Mouse (Mus musculus) neural tube, embryonic 11.5 days (tissue): ENCODE results near the gene Pcp4l1. TPM values are rescaled to one million over a fixed set of nuclear protein-coding genes. Genes with fewer than 3 reads are reported as not detected.

Experiments used
- ATAC-seq: fragments of 200-750 bp; cut with Nextera tagmentation; 2 replicates; pipeline ENCODE4 v1.8.0; 2017; ENCODE audit warnings: moderate number of reproducible peaks, mild to moderate bottlenecking, moderate TSS enrichment, moderate library complexity; ENCODE audit not compliant: insufficient read depth, low FRiP score, low TSS enrichment
- DNase-seq: peaks from one replicate; pipeline ENCODE4 v3.0.0-alpha.2; 2015; ENCODE audit warnings: low spot score
- H3K27ac ChIP-seq: fragments of 300-500 bp; sonication (generic); 2 replicates; pipeline ENCODE4 v1.5.1; 2014; ENCODE audit warnings: low read depth, mild to moderate bottlenecking, low read length
- H3K27me3 ChIP-seq: fragments of 300-500 bp; sonication (generic); 2 replicates; pipeline ENCODE4 v1.6.1; 2014; ENCODE audit warnings: mild to moderate bottlenecking, low read length, mixed read lengths; ENCODE audit not compliant: control insufficient read depth, insufficient read depth
- H3K36me3 ChIP-seq: fragments of 300-500 bp; sonication (generic); 2 replicates; pipeline ENCODE4 v1.6.1; 2014; ENCODE audit warnings: mild to moderate bottlenecking, low read length, moderate library complexity, mixed read lengths; ENCODE audit not compliant: control insufficient read depth, insufficient read depth
- H3K4me1 ChIP-seq: fragments of 300-500 bp; sonication (generic); 2 replicates; pipeline ENCODE4 v1.6.1; 2014; ENCODE audit warnings: low read length, mixed read lengths; ENCODE audit not compliant: control insufficient read depth, insufficient read depth
- H3K4me2 ChIP-seq: fragments of 300-500 bp; sonication (generic); 2 replicates; pipeline ENCODE4 v1.6.1; 2014; ENCODE audit warnings: low read depth, mild to moderate bottlenecking, moderate library complexity
- H3K4me3 ChIP-seq: fragments of 300-500 bp; sonication (generic); 2 replicates; pipeline ENCODE4 v1.5.1; 2014; ENCODE audit warnings: low read depth, low read length
- H3K9ac ChIP-seq: fragments of 300-500 bp; sonication (generic); 2 replicates; pipeline ENCODE4 v1.6.1; 2014; ENCODE audit warnings: mild to moderate bottlenecking, low read length
- H3K9me3 ChIP-seq: fragments of 300-500 bp; sonication (generic); 2 replicates; pipeline ENCODE4 v1.6.1; 2016; ENCODE audit warnings: low read length; ENCODE audit not compliant: control insufficient read depth
- WGBS: fragments of 180-500 bp; shearing (Covaris S2); extraction: QIAGEN DNeasy Blood & Tissue Kit; methylation state at CpG from one replicate; pipeline ENCODE4 v1.1.7; 2014; 5-methylcytosine and 5-hydroxymethylcytosine counted together
- polyA plus RNA-seq: library from polyadenylated mRNA; unstranded; fragments of >200 nt; fragmentation: Nextera tagmentation; extraction: Ambion mirVana; gene quantifications from 2 replicates; pipeline ENCODE4 v1.2.1, GENCODE M21; 2014

The Pcp4l1 gene
- polyA plus RNA-seq, 1 experiment from 2014 or later, result 3.8 TPM

- no peak for DNase-seq
Measured at GRCm38 (mm10) chr1:171184314-171184713, 11.8 kb downstream of the Pcp4l1 start.

GRCm38 (mm10) chr1:171183620-171184019 lies 12.4 kb downstream of the Pcp4l1 start:
- ATAC-seq, result no peak
- Histone ChIP-seq H3K4me1 (no peaks in the 10 kb centered on the region), H3K4me2 (no peak overlapping the region), H3K27ac (no peak overlapping the region), H3K36me3 (no peaks in the 10 kb centered on the region), H3K9me3 (no peaks in the 10 kb centered on the region), H3K9ac (no peak overlapping the region), H3K27me3 (no peaks in the 10 kb centered on the region), H3K4me3 (no peak overlapping the region)
- 72% methylated on average over 3 of the region's 3 CpGs for WGBS
- no peak for DNase-seq

More at GRCm38 (mm10) chr1:171184314-171184713, 11.8 kb downstream of the Pcp4l1 start:
- Histone ChIP-seq H3K4me3 (no peak overlapping the region), H3K4me2 (no peak overlapping the region), H3K9ac (no peak overlapping the region), H3K9me3 (no peaks in the 10 kb centered on the region), H3K4me1 (peaks cover 4% of the 10 kb centered on the region), H3K27ac (no peak overlapping the region), H3K27me3 (no peaks in the 10 kb centered on the region), H3K36me3 (no peaks in the 10 kb centered on the region)
- 83% methylated on average over 7 of the region's 7 CpGs for WGBS
- no peak for ATAC-seq

- no peak for DNase-seq
- H3K4me3 ChIP-seq, result no peak overlapping the region
- WGBS, result 88% methylated on average over 3 of the region's 3 CpGs
Measured at GRCm38 (mm10) chr1:171183025-171183424, 13.0 kb downstream of the Pcp4l1 start.

GRCm38 (mm10) chr1:171179487-171180171 lies 16.4 kb downstream of the Pcp4l1 start:
- DNase-seq, result no peak
- H3K4me1 ChIP-seq, result no peaks in the 10 kb centered on the region

More at GRCm38 (mm10) chr1:171183025-171183424, 13.0 kb downstream of the Pcp4l1 start:
- Histone ChIP-seq H3K9me3 (no peaks in the 10 kb centered on the region), H3K9ac (no peak overlapping the region), H3K27ac (no peak overlapping the region), H3K36me3 (no peaks in the 10 kb centered on the region), H3K27me3 (no peaks in the 10 kb centered on the region), H3K4me2 (no peak overlapping the region), H3K4me1 (no peaks in the 10 kb centered on the region)
- no peak for ATAC-seq

GRCm38 (mm10) chr1:171172779-171173178 lies 23.3 kb downstream of the Pcp4l1 start:
- 93% methylated on average over 8 of the region's 8 CpGs for WGBS
- Histone ChIP-seq H3K27me3 (no peaks in the 10 kb centered on the region), H3K36me3 (no peaks in the 10 kb centered on the region), H3K27ac (no peak overlapping the region), H3K9ac (no peak overlapping the region), H3K9me3 (no peaks in the 10 kb centered on the region), H3K4me3 (no peak overlapping the region), H3K4me1 (no peaks in the 10 kb centered on the region), H3K4me2 (no peak overlapping the region)
- ATAC-seq (no peak), DNase-seq (no peak)

More at GRCm38 (mm10) chr1:171179487-171180171, 16.4 kb downstream of the Pcp4l1 start:
- ATAC-seq, result no peak
- WGBS, result 87% methylated on average over 5 of the region's 5 CpGs
- H3K9me3 ChIP-seq, result no peaks in the 10 kb centered on the region
- no peak overlapping the region for H3K27ac ChIP-seq
- H3K27me3 ChIP-seq, result no peaks in the 10 kb centered on the region
- H3K9ac ChIP-seq, result no peak overlapping the region
- H3K4me2 ChIP-seq, result no peak overlapping the region
- no peak overlapping the region for H3K4me3 ChIP-seq
- no peaks in the 10 kb centered on the region for H3K36me3 ChIP-seq

GRCm38 (mm10) chr1:171171138-171171537 lies 24.9 kb downstream of the Pcp4l1 start:
- H3K9ac ChIP-seq, result no peak overlapping the region
- H3K36me3 ChIP-seq, result no peaks in the 10 kb centered on the region
- H3K4me1 ChIP-seq, result no peaks in the 10 kb centered on the region
- WGBS, result 72% methylated on average over 3 of the region's 3 CpGs
- H3K4me2 ChIP-seq, result no peak overlapping the region
- H3K27ac ChIP-seq, result no peak overlapping the region
- DNase-seq, result no peak
- no peak overlapping the region for H3K4me3 ChIP-seq
- ATAC-seq, result no peak
- no peaks in the 10 kb centered on the region for H3K9me3 ChIP-seq
- H3K27me3 ChIP-seq, result no peaks in the 10 kb centered on the region

GRCm38 (mm10) chr1:171169913-171170312 lies 26.2 kb downstream of the Pcp4l1 start:
- Histone ChIP-seq H3K4me2 (no peak overlapping the region), H3K4me1 (no peaks in the 10 kb centered on the region), H3K27ac (no peak overlapping the region), H3K4me3 (no peak overlapping the region), H3K36me3 (no peaks in the 10 kb centered on the region), H3K27me3 (no peaks in the 10 kb centered on the region), H3K9me3 (no peaks in the 10 kb centered on the region), H3K9ac (no peak overlapping the region)
- 74% methylated on average over 3 of the region's 3 CpGs for WGBS
- no peak for DNase-seq
- no peak for ATAC-seq

- no peak overlapping the region for H3K4me2 ChIP-seq
- no peak overlapping the region for H3K9ac ChIP-seq
- ATAC-seq (no peak), DNase-seq (no peak)
- no peaks in the 10 kb centered on the region for H3K9me3 ChIP-seq
- H3K27ac ChIP-seq, result no peak overlapping the region
- H3K36me3 ChIP-seq, result no peaks in the 10 kb centered on the region
- H3K4me1 ChIP-seq, result no peaks in the 10 kb centered on the region
- WGBS, result 87% methylated on average over 12 of the region's 12 CpGs
- H3K27me3 ChIP-seq, result no peaks in the 10 kb centered on the region
- H3K4me3 ChIP-seq, result no peak overlapping the region
Measured at GRCm38 (mm10) chr1:171168906-171169305, 27.2 kb downstream of the Pcp4l1 start.

- H3K9ac ChIP-seq, result no peak overlapping the region
- H3K9me3 ChIP-seq, result no peaks in the 10 kb centered on the region
- DNase-seq (no peak), ATAC-seq (no peak)
- peaks cover 3% of the 10 kb centered on the region; the same call in 1 of the 2 replicates for H3K27me3 ChIP-seq
- H3K4me3 ChIP-seq, result no peak overlapping the region
- no peaks in the 10 kb centered on the region for H3K4me1 ChIP-seq
- WGBS, result 77% methylated on average over 5 of the region's 5 CpGs
- no peak overlapping the region for H3K4me2 ChIP-seq
- no peak overlapping the region for H3K27ac ChIP-seq
- H3K36me3 ChIP-seq, result no peaks in the 10 kb centered on the region
Measured at GRCm38 (mm10) chr1:171165629-171166345, 30.3 kb downstream of the Pcp4l1 start.
